Mouse (Mus musculus) retina, embryonic 14.5 days (tissue): ENCODE results near the gene Slc35e2.
"Not testable (repeated sequence)": the region's sequence is repeated elsewhere in the genome, so short reads cannot be mapped to it uniquely, and the experiment has no call there.

ENCODE experiments used
- DNase-seq: peaks from one replicate; pipeline ENCODE4 v3.0.0-alpha.2; 2015; ENCODE audit warnings: low spot score

The Slc35e2 gene

DNA sequence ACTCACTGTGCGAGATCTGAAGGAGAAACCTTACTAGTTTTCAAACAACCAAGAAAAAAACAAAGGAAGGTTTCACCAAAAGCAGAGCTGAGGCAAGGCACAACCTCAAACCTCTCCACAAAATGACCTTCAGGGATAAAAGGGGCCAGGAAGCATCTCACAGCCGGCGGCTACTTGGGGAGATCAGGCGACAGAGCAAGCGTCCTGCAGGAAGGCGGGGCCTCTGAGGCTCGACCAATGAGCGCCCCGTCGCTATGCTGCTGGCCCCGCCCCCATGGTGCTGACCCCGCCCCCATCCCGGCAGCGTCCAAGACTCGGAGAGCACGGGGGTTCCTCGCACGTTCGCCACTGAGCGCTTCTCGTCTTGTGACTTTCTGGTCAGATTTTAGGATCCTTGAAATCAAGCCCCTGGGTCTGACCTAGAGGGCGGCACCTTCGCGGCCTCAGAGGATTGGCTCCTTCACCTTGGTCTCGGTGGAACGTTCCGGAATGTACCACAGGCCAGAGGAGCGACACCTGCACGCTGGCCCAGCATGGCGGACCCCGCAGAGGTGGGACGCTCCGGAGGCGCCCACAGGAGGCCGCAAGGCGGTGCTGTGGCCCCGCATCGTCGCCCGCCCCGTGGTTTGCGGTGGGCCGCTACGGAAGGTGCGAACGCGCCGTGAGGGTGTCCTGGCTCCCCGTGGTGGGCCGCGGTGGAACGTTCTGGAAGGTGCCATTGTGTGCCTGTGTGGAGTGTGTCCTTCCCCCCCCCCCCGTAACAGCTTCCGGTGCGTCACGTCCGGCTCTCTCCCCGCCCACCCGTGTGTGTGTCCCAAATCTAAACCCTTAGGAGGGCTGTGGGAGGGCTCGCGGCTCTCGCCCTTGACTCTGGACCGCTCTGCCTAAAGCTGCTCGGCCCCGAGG, at the start of gene Slc35e2:
Slc35e2 (plus strand) TSS at position 326 of the 906 bp plus-strand sequence.
- DNase-seq: peak; percentile 95

DNA sequence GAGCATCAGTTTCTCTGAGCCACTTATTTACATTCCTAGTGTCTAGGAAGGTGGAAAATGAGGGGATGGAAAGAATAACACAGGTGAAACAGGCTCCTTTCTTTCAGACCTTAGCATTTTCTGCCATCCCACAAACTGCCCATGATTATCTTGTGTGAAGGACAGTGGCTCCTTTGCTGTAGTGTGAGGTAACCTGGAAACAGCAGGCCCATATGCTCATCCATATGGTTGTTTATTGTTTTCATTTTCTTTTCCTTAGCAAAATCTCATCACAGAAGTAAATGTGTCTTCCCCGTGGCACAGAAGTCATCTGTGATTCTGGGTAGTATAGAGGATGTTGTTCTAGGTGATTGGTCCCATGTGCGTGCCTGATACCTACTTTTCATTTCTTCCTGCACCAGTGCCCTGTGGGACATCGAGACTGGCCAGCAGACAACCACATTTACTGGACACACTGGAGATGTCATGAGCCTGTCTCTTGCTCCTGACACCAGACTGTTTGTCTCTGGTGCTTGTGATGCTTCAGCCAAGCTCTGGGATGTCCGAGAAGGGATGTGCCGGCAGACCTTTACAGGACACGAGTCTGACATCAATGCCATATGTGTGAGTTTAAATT, 48.2 kb upstream of the Slc35e2 start:
- DNase-seq: no peak

DNA sequence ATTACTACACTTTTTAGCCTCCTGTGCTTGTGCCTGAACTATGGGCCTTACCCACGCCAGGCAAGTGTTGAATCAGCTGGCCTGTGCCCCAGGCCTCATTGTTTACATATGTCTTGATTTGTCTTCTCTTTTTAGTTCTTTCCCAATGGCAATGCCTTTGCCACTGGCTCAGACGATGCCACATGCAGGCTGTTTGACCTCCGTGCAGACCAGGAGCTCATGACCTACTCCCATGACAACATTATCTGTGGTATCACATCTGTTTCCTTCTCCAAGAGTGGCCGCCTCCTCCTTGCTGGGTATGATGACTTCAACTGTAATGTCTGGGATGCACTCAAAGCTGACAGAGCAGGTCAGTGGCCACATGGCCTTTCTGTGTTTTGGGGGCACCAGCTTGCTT, 46.3 kb upstream of the Slc35e2 start:
- no peak for DNase-seq

DNA sequence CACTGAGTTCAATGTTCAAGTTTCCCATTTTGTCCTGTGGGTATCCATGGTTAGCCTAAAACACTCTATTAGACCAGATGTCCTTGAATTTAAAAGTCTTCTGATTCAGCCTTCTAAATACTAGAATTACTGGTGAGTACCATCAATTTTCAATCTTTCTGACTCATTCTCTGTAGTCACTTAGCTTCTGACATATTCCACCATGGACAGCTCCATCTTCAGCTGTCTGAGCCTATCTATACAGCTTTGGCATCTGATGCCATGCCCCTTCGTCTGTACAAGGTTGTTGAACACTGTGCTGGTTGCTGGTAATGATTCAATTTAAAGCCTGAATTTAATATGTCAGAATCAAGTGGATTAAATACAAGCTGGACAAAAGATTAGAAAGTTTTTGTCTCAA, 45.8 kb upstream of the Slc35e2 start:
- no peak for DNase-seq

DNA sequence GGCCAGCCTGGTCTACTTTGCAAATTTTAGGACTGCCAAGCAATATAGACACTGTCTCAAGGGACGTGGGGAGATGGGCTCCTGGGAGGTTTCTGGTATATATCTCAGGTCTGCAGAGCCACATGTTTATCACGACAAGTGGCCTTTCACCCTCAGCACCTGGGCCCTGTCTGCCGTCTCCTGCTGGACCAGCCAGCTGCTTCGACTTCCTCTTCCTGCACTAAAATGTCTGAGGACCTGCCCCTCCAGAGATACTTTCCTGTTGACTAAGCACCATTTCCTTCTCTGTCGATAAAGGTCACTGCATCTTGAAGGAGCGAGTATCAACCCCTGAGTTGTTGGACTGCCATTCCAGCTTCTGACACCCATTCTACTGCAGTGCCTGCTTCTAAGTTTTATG, 41.8 kb upstream of the Slc35e2 start:
- DNase-seq: no peak

DNA sequence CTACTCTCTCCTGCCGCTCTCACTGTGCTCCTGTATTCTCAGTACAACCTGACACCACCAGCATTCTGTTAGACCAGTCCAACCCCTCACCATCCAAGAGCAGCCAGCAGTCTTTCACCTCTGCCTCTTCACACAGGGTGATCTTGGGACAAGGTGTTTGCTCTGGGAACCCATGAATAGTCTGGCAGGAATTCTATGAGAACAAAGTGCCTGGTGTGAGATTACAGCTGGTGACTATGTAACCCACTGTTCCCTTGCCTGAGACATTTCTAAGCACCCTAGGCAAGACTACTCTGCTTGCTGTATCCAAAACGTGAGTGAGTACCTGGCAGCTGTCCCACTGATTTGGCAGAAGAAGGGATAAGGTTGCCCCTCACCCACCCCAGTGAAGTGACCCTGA, 40.3 kb upstream of the Slc35e2 start:
- DNase-seq: no peak

DNA sequence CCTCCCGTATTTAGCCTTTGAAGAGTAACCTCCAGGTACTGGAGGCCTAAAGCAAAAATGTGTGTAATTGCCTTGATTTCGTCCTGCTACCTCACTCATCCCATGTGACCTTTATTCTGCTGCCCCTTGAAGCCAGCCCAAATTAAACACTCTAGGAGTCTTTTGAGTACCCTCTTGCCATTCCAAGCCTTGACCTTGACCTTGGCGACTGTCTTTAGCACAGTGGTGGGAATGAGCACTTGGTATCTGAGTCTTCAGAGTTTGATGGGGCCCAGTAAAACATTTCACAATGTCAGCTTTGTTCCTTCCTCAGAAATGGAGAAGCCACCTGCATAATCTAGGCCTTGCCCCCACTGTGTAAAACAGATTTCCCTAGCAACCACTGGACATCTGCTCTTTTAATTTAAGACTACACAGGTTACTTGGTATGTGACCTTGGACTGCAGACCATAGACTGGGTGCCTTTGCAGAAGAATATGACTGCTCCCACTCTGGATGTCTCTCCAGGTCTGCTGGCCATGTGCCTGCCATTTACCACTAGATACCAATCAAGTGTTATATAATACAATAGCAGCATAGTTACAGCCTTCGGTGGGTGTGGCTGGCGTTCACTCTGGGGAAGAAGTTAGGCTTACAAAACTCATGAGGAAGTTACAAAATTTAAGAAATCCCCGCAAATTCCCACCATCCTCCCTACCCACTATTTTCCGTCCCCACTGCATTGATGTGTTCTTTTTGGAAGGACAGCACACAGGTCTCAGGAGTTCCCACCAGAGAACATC, 39.4 kb upstream of the Slc35e2 start, which contains the start of gene Nadk:
Nadk (plus strand) TSS at position 718 of the 782 bp plus-strand sequence.
- DNase-seq: no peak

DNA sequence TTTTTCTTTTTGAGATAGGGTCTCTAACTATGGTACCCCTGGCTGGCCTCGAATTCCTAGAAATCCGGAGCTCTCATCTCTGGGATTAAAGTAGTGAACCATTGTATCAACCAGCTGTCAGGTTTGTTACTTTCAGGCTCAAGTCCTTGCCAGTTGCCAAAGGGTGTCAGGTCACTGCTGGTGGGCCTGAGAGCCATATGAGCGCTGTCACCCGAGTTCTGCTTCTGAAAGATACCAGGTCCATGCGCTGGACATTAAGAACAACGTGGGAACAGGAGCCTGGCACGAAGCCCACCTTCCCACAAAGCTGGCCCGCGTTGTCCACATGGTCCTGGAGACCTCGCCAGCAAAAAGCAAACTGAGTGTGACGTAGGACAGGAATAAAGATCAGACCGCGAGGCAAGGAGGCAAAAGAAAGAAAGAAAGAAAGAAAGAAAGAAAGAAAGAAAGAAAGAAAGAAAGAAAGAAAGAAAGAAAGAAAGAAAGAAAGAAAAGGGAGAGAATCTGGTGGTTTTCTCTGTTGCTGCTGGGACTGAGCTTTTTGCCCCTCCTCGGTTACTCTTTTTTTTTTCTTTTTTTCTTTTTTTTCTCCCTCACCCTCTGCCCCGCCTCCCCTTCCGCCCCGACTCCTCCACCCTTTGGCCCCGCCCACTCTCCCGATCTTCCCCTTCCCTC, 38.4 kb upstream of the Slc35e2 start:
- DNase-seq: peak; percentile 47

DNA sequence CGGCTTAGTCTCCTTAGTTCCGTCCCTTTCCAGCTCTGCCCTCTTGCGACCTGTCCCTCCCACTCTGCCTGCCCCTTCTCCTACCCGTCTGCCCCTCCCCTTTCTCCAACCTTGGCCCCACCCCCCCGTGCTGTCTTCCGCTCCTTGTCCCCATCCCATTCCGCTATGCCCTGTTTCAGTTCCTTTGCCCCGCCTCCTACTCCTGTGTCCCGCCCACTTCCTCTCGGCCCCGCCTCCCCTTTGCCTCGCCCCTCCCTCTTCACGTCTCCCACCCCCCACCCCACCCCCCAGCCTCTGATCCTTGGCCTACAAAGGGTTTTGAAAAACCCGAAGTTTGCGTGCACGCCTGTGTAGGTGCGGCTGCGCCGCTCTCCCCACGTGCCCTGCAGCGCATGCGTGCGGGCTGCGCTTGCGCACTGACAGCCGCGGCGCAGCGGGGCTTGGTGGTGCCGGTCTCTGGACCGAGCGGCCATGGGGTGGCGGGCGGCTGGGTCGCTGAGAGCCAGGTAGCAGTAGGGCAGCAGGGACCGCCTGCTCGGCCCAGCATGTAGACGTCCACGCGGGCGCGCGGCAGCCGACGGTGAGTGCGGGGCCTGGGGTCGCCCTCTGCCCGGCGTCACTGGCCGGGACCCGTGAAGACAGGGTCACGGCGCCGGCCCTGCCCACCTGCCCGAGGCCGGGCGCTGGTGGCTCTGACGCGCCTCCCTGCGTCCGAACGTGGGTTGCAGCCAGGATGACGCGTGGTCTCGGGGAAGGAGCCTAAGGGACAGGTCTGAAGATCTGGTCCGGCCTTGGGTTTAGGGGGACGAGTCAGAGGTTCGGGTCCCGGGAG, 37.6 kb upstream of the Slc35e2 start:
- peak; percentile 97 for DNase-seq

DNA sequence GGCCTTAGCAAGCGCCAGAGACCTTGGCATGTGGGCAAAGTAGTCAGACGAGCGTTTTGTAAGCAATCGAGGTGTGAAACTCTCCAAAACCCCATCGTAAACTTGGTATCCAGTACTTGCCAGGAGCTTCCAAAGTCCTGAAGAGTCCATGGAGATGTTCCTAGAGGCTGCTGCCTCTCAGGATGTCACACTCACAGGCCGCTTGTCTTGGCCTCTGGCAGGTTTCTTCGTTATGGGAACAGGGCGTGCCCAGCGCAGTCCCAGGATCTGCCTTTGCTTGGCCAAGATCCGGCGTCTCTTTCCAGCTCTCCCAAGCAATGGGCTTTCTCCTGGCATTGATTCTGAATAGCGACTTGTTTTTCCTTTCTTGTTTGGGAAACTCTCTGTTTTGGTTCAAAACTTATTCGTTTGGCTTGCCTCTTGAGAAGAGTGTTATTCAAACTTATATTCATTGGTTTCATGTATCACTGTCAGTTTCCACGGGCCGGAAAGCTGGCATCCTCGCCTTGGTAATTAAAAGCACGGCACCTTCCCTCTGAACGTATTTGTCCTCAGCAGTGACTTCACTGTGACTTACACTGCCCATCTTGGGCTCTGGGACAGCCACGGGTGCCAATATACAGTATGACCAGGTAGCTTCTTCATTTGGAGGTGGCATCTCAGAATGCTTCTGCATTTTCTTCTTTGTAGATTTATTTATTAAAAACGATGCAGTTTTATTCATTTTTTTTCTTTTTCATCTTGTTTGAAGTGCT, 36.7 kb upstream of the Slc35e2 start:
- DNase-seq: no peak

DNA sequence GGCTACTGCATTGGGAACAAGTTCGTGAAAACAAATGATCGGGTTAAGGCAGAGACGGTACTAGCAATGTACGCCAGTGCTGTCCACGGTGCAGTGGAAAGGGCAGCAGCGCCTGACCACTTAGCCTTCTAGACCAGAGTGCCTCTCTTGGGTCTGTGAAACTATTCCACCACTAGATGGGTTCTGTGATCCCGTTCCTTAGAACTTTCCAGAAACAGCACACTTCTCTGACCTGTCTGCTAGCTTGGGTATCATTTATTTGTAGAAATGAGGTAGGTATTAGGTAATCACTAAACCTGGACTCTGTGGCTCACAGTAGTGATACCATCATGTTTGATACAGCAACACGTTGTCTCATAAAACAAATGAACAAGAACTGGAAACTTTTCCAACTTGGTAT, 34.7 kb upstream of the Slc35e2 start:
- DNase-seq: no peak

DNA sequence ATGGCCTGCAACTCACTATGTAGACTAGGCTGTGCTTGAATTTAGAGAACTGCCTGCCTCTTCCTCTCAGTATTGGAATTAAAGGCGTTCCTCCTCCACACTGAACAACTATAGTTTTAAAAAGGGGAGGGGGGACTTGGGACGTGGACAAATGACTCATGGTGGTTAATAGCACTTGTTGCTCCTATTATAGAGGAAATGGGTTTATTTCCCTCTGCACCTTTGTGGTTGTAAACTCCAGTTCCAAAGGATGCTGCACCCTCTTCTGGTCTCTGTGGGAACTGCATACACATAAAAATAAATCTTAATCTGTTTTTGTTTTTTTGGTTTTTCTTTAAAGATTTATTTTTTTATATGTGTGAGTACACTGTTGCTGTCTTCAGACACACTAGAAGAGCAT, 33.0 kb upstream of the Slc35e2 start:
- peak; percentile 70 for DNase-seq

DNA sequence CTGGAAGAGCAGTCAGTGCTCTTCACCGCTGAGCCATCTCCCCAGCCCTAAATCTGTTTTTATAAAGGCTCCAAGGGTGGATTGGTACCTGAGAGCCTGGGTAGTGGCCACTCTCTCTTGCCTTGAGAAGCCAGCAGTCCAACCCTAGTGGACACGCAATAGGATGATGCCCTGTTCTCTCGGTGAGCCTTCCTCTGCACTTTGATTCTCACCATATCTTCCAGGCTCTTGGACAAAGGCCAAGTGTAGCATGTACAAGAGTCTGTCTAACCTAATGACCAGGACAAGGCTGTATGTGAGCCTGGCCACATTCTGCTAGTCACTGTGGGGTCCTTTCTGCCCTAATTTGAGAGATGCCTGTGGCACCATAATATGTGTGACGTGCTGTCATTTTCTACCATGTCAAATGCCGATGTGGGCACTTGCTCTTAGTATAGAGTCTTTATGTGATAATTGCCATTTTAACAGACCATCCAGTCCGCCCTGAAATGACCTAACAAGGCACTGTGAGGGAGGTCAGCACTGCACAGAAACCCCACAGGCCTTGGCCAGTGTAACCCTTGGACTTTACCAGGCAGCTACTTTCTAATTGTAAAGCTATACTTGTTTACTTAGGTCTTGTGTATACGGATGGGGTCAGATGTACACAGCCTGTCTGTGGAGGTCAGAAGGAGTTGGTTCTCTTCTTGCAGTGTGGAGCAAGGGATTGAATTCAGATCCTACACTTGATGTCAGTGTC, 32.4 kb upstream of the Slc35e2 start:
- no peak for DNase-seq

DNA sequence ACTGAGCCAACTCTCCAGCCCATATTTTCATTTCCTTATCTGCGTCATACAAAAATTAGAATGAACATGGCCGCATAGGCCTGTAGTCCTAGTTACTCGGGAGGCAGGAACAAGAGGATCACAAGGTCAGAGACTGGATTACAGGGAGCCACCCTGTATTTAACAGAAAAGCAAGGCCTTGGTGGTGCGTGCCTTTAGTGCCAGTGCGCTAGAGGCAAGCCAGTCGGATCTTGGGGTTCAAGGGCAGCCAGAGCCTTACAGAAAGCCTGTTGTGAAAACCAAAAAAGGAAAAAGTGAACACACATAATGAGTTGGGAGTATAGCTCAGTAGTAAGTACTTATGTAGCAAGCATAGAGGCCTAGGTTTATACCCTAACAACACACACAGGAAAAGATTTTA, 31.4 kb upstream of the Slc35e2 start:
- DNase-seq: no peak

DNA sequence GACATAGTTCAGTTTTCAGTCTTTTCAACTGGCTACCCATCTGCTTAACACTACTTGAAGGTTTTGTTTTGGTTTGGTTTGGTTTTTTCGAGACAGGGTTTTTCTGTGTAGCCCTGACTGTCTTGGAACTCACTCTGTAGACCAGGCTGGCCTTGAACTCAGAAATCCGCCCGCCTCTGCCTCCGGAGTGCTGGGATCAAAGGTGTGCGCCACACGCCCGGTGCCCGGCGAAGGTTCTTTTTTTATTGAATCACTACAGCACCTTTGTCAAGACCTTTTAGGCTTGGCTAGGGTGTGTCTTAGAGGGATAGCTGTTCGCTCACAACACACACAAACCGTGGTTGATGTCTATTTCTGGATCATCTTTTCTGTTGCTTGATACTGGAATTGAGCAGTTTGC, 30.9 kb upstream of the Slc35e2 start:
- DNase-seq: not testable (repeated sequence)

DNA sequence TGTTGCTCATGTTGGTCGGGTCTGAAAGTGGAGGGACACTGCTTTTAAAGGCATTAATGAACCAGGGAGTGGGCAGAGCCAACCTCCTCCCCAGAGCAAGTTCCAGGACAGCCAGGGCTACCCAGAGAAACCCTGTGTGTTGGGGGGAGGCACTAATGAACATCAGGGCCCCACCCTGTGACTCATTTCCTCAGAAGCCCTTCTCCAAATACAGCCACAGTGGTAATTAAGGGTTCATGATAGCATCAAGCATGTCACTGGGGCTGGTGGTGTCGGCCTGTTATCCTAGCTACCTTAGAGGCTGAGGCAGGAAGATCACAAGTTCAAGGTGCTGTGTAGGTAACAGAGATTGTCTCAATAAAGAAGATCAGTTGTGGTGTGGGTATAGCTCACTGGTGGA, 29.8 kb upstream of the Slc35e2 start:
- no peak for DNase-seq

DNA sequence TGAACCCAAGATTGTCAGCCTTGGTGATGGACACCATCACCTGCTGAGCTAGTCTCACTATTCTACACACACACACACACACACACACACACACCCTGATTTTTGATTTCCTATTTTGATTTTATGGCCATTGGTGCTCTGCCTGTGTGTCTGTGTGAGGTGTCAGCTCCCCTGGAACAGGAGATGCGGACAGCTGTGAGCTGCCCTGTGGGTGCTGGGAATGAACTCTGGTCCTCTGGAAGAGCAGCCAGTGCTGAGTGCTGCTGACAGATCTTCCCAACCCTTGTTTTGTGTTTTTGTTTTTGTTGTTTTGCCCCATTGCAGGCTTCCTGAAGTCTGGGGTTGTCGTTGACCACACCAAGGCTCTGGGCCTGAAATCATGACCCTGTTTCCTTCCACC, 28.1 kb upstream of the Slc35e2 start:
- no peak for DNase-seq

DNA sequence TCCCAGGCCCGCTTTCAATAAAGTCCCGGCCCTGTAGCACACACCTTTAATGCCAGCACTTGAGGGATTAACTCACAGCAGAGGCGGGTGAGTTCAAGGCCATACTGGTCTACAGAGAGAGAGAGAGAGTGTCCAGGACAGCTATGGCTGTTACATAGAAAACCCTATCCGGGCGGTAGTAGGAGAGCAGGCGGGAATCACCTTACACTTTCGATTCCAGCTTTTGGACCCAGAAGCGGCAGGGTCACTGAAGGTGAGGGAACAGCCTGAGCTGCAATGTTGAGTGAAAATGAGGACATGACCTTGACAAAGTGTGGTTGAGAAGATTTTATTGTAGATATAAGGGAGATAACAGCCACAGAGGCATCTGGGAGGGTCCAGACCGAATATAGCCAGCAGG, 27.3 kb upstream of the Slc35e2 start:
- no peak for DNase-seq

DNA sequence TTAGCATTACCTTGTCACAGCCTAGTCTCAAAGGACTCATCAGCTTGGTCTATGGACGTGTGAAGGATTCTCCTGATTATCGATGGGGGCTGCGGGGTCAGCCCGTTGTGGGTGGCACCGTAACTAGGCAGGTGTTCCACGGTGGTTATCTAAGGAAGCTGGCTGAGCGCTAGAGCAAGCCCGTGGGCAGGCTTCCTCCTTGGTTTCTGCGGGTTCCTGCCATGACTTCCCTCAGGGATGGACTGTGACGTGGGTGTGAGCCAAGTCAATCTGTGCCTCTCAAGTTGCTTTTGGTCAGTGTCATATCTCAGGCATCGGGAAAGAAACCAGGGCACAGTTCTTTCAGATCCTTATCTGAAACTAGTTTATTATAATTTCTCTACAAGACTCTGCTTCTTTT, 26.3 kb upstream of the Slc35e2 start:
- DNase-seq: no peak

DNA sequence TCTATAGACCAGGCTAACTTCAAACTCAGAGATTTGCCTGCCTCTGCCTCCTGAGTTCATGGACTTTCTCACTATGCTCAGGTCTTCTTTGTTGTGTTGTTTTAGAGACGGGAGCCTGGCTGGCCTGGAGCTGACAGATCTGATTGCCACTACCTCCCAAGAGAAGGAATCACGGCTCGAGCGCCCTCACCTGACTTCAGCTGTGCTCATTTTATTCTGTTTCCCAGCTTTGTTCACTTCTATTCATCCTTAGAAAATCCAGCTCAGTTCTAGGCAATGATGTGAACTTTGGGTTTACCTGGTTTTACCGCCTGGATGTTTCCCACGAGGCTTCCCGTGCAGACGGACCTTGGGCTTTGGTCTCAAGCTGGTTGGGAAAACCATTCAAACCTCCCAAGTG, 25.7 kb upstream of the Slc35e2 start:
- DNase-seq: no peak
